Mouse (Mus musculus) lung, embryonic 16.5 days (tissue): ENCODE measurements around the gene R3hdm4. TPM values are rescaled to one million over a fixed set of nuclear protein-coding genes. Genes with fewer than 3 reads are reported as not detected.
A peak's percentile ranks its signal among the peaks of the same experiment; 100 is the strongest.
"Not testable (repeated sequence)": the region's sequence is repeated elsewhere in the genome, so short reads cannot be mapped to it uniquely, and the experiment has no call there.

Experiments
- ATAC-seq: fragments of 200-750 bp; cut with Nextera tagmentation; 2 replicates; pipeline ENCODE4 v1.8.0; 2017; ENCODE audit warnings: low read depth, mild to moderate bottlenecking, moderate library complexity
- H3K27ac ChIP-seq: fragments of 300-500 bp; sonication (generic); 2 replicates; pipeline ENCODE4 v1.5.1; 2014; ENCODE audit warnings: mild to moderate bottlenecking, control low read depth, low read length
- H3K27me3 ChIP-seq: fragments of 300-500 bp; sonication (generic); 2 replicates; pipeline ENCODE4 v1.6.1; 2014; ENCODE audit warnings: low read depth, low read length, mixed read lengths; ENCODE audit not compliant: control insufficient read depth, insufficient read depth
- H3K36me3 ChIP-seq: fragments of 300-500 bp; sonication (generic); 2 replicates; pipeline ENCODE4 v1.6.1; 2014; ENCODE audit warnings: low read length; ENCODE audit not compliant: control insufficient read depth, insufficient read depth
- H3K4me1 ChIP-seq: fragments of 300-500 bp; sonication (generic); replicated peaks from 2 replicates; pipeline ENCODE4 v1.6.1; 2014; ENCODE audit warnings: low read length, mixed read lengths; ENCODE audit not compliant: control insufficient read depth, insufficient read depth
- H3K4me2 ChIP-seq: fragments of 300-500 bp; sonication (generic); 2 replicates; pipeline ENCODE4 v1.6.1; 2014; ENCODE audit warnings: low read depth, low read length, control low read depth
- H3K4me3 ChIP-seq: fragments of 300-500 bp; sonication (generic); 2 replicates; pipeline ENCODE4 v1.5.1; 2014; ENCODE audit warnings: mild to moderate bottlenecking, low read length, control low read depth
- H3K9ac ChIP-seq: fragments of 300-500 bp; sonication (generic); 2 replicates; pipeline ENCODE4 v1.6.1; 2014; ENCODE audit warnings: low read length, control low read depth
- H3K9me3 ChIP-seq: fragments of 300-500 bp; sonication (generic); 2 replicates; pipeline ENCODE4 v1.6.1; 2016; ENCODE audit warnings: low read length; ENCODE audit not compliant: control insufficient read depth
- WGBS: fragments of 180-500 bp; shearing (Covaris S2); extraction: QIAGEN DNeasy Blood & Tissue Kit; methylation state at CpG from one replicate; pipeline ENCODE4 v1.1.7; 2014; 5-methylcytosine and 5-hydroxymethylcytosine counted together
- polyA plus RNA-seq: library from polyadenylated mRNA; unstranded; fragments of >200 nt; fragmentation: Nextera tagmentation; extraction: Ambion mirVana; gene quantifications from 2 replicates; pipeline ENCODE4 v1.2.1, GENCODE M21; 2015

The R3hdm4 gene
- polyA plus RNA-seq, 1 experiment from 2014 or later, result 151 TPM

GRCm38 (mm10) chr10:79959847-79960601 lies 39.0 kb upstream of the R3hdm4 start, which contains the start of gene Wdr18:
Gene Wdr18 (plus strand): TSS chr10:79960152.
- H3K4me1 ChIP-seq, result peaks cover 16% of the 10 kb centered on the region
- under 1% methylated on average over 52 of the region's 61 CpGs for WGBS
- no peaks in the 10 kb centered on the region for H3K9me3 ChIP-seq
- peak; percentile 96 for ATAC-seq
- H3K9ac ChIP-seq, result peak within 1 kb of the TSS; percentile 81
- peak within 1 kb of the TSS; percentile 43 for H3K27ac ChIP-seq
- peak within 1 kb of the TSS; percentile 53 for H3K4me2 ChIP-seq
- H3K27me3 ChIP-seq, result no peaks in the 10 kb centered on the region
- peak within 1 kb of the TSS; percentile 83 for H3K4me3 ChIP-seq
- H3K36me3 ChIP-seq, result peaks cover 13% of the 10 kb centered on the region

DNA sequence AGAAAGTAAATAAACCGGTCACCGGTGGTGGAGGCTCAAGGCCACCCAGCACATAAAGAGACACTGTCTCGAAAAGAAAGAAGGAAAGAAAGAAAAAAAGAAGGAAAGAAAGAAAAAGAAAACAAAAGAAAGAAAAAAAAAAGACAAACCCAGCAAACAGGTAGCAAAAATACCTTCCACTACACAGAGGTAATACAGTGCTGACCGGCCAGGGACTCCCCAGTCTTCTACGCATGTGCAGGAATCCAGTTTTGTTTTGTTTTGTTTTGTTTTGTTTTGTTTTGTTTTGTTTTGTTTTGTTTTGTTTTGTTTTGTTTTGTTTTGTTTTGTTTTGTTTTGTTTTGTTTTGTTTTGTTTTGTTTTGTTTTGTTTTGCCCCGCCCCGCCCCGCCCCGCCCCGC lies 38.4 kb upstream of the R3hdm4 start:
- H3K4me1 ChIP-seq, result peaks cover 16% of the 10 kb centered on the region
- not testable (repeated sequence) for H3K9me3 ChIP-seq, H3K27me3 ChIP-seq, H3K36me3 ChIP-seq, ATAC-seq, H3K27ac ChIP-seq, H3K9ac ChIP-seq
- 66% methylated on average over 5 of the region's 10 CpGs for WGBS
- peak overlapping the region; percentile 83 for H3K4me3 ChIP-seq
- peak overlapping the region; percentile 53 for H3K4me2 ChIP-seq

DNA sequence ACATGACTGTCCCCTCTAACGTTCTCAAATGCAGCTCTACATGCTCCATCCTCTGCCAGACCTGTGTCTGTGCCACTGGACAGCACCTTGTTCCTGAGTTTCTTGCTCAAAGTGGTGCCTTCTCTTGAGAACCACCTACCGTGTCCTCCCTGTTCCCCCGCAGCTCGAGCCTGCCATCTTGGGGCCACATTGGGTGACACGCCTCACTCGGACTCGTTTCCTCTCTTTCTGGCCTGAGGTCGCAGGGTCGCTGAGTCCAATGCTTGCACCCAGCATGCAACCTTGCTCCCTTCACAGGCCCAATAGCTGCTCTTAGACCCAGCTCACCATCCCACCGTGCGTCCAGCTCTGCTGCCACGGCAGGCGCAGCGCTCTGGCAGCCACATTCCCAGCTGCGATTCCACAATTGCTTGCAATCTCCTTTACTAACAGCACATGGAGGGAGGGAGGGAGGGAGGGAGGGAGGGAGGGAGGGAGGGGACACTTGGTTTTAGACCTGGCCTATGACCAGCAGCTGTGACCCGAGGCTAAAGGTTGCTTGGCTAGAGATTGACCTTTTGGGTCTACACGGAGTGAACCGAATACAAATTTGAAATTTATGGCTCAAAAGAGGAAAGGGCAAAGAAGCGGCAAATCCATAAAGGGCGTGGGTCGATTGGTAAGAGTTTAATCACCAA lies 37.3 kb upstream of the R3hdm4 start:
- no peaks in the 10 kb centered on the region for H3K9me3 ChIP-seq
- H3K9ac ChIP-seq, result no peak overlapping the region
- H3K36me3 ChIP-seq, result peaks cover 6% of the 10 kb centered on the region; the same call in 1 of the 2 replicates
- H3K27ac ChIP-seq, result no peak overlapping the region
- no peaks in the 10 kb centered on the region for H3K27me3 ChIP-seq
- 13% methylated on average over 21 of the region's 21 CpGs for WGBS
- no peak for ATAC-seq
- no peak overlapping the region for H3K4me3 ChIP-seq
- H3K4me1 ChIP-seq, result peaks cover 16% of the 10 kb centered on the region
- H3K4me2 ChIP-seq, result peak overlapping the region; percentile 39

DNA sequence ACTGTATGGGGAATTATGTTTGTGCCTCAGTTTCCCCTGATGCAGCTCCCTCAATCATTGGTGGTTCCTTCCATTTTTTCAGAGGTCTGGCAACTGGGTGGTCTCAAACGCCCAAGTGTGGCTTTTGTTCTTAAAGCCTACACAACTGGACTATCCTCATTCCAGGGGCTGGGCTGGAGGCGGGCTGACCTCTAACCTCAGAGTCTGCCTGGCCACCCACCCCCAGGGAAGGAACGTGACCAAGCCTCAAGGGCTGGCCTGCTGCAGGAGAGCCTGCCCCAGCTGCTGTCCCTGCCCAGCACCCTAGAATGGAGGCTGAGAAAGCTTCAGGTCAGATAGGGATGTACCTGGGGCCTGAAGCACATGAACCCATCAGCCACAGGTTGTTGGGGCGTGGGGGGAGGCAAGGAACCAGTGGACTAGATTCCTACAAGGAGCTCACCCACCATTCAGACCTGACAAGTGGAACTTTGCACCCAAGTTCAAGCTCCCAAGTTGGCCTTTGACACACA lies 35.7 kb upstream of the R3hdm4 start:
- no peak overlapping the region for H3K4me2 ChIP-seq
- peak overlapping the region; percentile 15; the same call in 1 of the 2 replicates for H3K9ac ChIP-seq
- H3K27ac ChIP-seq, result no peak overlapping the region
- ATAC-seq, result no peak
- no peak overlapping the region for H3K4me3 ChIP-seq
- WGBS, result 16% methylated on average over 4 of the region's 4 CpGs
- H3K9me3 ChIP-seq, result no peaks in the 10 kb centered on the region
- no peaks in the 10 kb centered on the region for H3K27me3 ChIP-seq
- H3K36me3 ChIP-seq, result peaks cover 1% of the 10 kb centered on the region
- H3K4me1 ChIP-seq, result peaks cover 16% of the 10 kb centered on the region

GRCm38 (mm10) chr10:79955691-79956090 lies 34.7 kb upstream of the R3hdm4 start:
- H3K27me3 ChIP-seq, result no peaks in the 10 kb centered on the region
- no peak overlapping the region for H3K9ac ChIP-seq
- H3K36me3 ChIP-seq, result peaks cover 11% of the 10 kb centered on the region
- no peaks in the 10 kb centered on the region for H3K9me3 ChIP-seq
- no peak overlapping the region for H3K4me2 ChIP-seq
- no peak overlapping the region for H3K4me3 ChIP-seq
- peaks cover 8% of the 10 kb centered on the region for H3K4me1 ChIP-seq
- no peak for ATAC-seq
- WGBS, result 61% methylated on average over 9 of the region's 9 CpGs
- H3K27ac ChIP-seq, result no peak overlapping the region

DNA sequence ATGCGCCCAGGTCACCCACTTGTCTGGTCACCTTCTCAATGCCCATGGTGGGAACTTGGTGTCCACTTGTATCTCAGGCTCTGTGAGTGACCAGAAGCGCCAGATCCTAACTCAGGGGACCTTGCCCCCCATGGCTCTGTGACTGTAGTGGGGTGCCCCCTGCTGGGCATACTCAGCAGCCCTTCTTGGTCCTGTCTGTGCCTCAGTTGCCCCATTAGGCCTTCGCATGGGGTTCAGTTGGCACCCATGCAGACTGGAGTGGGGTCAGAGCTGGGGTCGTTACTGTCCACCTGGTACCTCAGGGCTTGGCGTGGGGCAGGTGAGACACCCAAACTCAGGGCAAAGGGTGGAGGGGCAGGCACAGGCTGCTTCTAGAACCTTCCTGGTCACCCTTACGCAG lies 32.9 kb upstream of the R3hdm4 start:
- Histone ChIP-seq H3K9ac (no peak overlapping the region), H3K27me3 (no peaks in the 10 kb centered on the region), H3K27ac (no peak overlapping the region), H3K4me1 (peaks cover 6% of the 10 kb centered on the region), H3K4me2 (no peak overlapping the region), H3K4me3 (no peak overlapping the region), H3K36me3 (peaks cover 18% of the 10 kb centered on the region), H3K9me3 (no peaks in the 10 kb centered on the region)
- WGBS, result 78% methylated on average over 6 of the region's 6 CpGs
- peak; percentile 29; the same call in 1 of the 2 replicates for ATAC-seq

- no peaks in the 10 kb centered on the region for H3K27me3 ChIP-seq
- peaks cover 14% of the 10 kb centered on the region for H3K4me1 ChIP-seq
- H3K9ac ChIP-seq, result no peak overlapping the region
- H3K9me3 ChIP-seq, result no peaks in the 10 kb centered on the region
- no peak overlapping the region for H3K27ac ChIP-seq
- no peak for ATAC-seq
- H3K4me3 ChIP-seq, result no peak overlapping the region
- WGBS, result 80% methylated on average over 18 of the region's 18 CpGs
- peaks cover 18% of the 10 kb centered on the region for H3K36me3 ChIP-seq
- H3K4me2 ChIP-seq, result no peak overlapping the region
These were observed 29.7 kb upstream of the R3hdm4 start for GRCm38 (mm10) chr10:79950661-79951060.

GRCm38 (mm10) chr10:79949873-79950272 lies 28.9 kb upstream of the R3hdm4 start:
- H3K4me2 ChIP-seq, result no peak overlapping the region
- no peak overlapping the region for H3K27ac ChIP-seq
- ATAC-seq, result no peak
- H3K9ac ChIP-seq, result no peak overlapping the region
- peaks cover 18% of the 10 kb centered on the region for H3K36me3 ChIP-seq
- no peaks in the 10 kb centered on the region for H3K27me3 ChIP-seq
- no peak overlapping the region for H3K4me3 ChIP-seq
- H3K9me3 ChIP-seq, result no peaks in the 10 kb centered on the region
- peaks cover 21% of the 10 kb centered on the region for H3K4me1 ChIP-seq
- WGBS, result 84% methylated on average over 4 of the region's 4 CpGs

- no peak for ATAC-seq
- Histone ChIP-seq H3K4me2 (no peak overlapping the region), H3K36me3 (peaks cover 18% of the 10 kb centered on the region), H3K27me3 (no peaks in the 10 kb centered on the region), H3K9me3 (no peaks in the 10 kb centered on the region), H3K27ac (no peak overlapping the region), H3K9ac (no peak overlapping the region), H3K4me3 (no peak overlapping the region), H3K4me1 (peaks cover 31% of the 10 kb centered on the region)
- WGBS, result 60% methylated on average over 6 of the region's 6 CpGs
These were observed 26.5 kb upstream of the R3hdm4 start for GRCm38 (mm10) chr10:79947502-79947901.
